Mouse (Mus musculus): ENCODE data around the gene Per2.

Per2 gene

GRCm38 (mm10) chr1:91390369-91390768 lies 68.8 kb downstream of the Per2 start:
- no peak for DNase-seq (ENCODE audit: low spot score in 2 of 2)

- no peak for DNase-seq (ENCODE audit: low spot score in 2 of 2)
Observed at GRCm38 (mm10) chr1:91381091-91381471, 78.0 kb downstream of the Per2 start.

- peak; percentile 74 to 90 for DNase-seq (ENCODE audit: low spot score in 2 of 2)
Observed at GRCm38 (mm10) chr1:91380453-91381090, 78.6 kb downstream of the Per2 start.

- peak in 1 of 2 experiments; percentile 54 for DNase-seq (ENCODE audit: low spot score in 2 of 2)
Observed at GRCm38 (mm10) chr1:91373414-91373835, 85.7 kb downstream of the Per2 start.

- no peak for DNase-seq (ENCODE audit: low spot score in 2 of 2)
Observed at GRCm38 (mm10) chr1:91370055-91370454, 89.1 kb downstream of the Per2 start.

- DNase-seq (ENCODE audit: low spot score in 2 of 2), result no peak
Observed at GRCm38 (mm10) chr1:91369408-91369807, 89.7 kb downstream of the Per2 start.

- DNase-seq (ENCODE audit: low spot score in 2 of 2), result no peak
Observed at GRCm38 (mm10) chr1:91367295-91367694, 91.8 kb downstream of the Per2 start.

GRCm38 (mm10) chr1:91366215-91367108 lies 92.7 kb downstream of the Per2 start, which contains the start of gene Erfe:
Erfe (plus strand) TSS chr1:91366430.
- peak; percentile 89 to 90 for DNase-seq (ENCODE audit: low spot score in 2 of 2)

All from spleen, postnatal 10 days (tissue).